Mouse (Mus musculus) heart, postnatal 36 days (tissue): Measurements from ENCODE around the gene Pde10a. TPM values are rescaled to one million over a fixed set of nuclear protein-coding genes. Genes with fewer than 3 reads are reported as not detected.

ENCODE experiments used
- DNase-seq, 2 experiments: peaks; one replicate each; pipeline ENCODE4 v3.0.0; 2021 to 2022
- intact Hi-C: fragments of 180-260 bp; cut with DNase I; formaldehyde crosslinking; loops from one replicate; pipeline ENCODE4 v1.15.1; 2025
- total RNA-seq, 2 experiments: library from RNA; stranded (reverse); gene quantifications; 2 replicates each; pipeline ENCODE4 v1.2.3; 2021

The Pde10a gene
- total RNA-seq, 2 experiments from 2014 or later = 2.7 to 3.5 TPM

GRCm38 (mm10) chr17:8566850-8567249 is 41.7 kb downstream of the Pde10a start, which contains the start of gene Gm17087:
Gene Gm17087 (minus strand): TSS chr17:8566950.
- no peak for DNase-seq
- intact Hi-C loops = no loop called here

- DNase-seq = no peak
- intact Hi-C loops = no loop called here
These were observed 48.5 kb downstream of the Pde10a start for GRCm38 (mm10) chr17:8573542-8574260.

- intact Hi-C loops = no loop called here
- DNase-seq = no peak
These were observed 55.2 kb downstream of the Pde10a start for GRCm38 (mm10) chr17:8580360-8580759.

- intact Hi-C loops = no loop called here
- no peak for DNase-seq
These were observed 56.4 kb downstream of the Pde10a start for GRCm38 (mm10) chr17:8581579-8581978.

GRCm38 (mm10) chr17:8592427-8593277 is 67.5 kb downstream of the Pde10a start:
- DNase-seq = peak; percentile 73
- intact Hi-C loops = loop anchor here (1.0 to 5.0 kb wide), 3 partner anchors 65 to 129 kb away; partner anchors contain the start of gene Pde10a

- intact Hi-C loops = loop anchor here (1.0 kb wide), 1 partner anchor 129 kb away; no protein-coding TSS in a partner anchor
- DNase-seq = peak; percentile 56 to 64
These were observed 72.6 kb downstream of the Pde10a start for GRCm38 (mm10) chr17:8597790-8598189.

GRCm38 (mm10) chr17:8602976-8603375 is 77.8 kb downstream of the Pde10a start:
- intact Hi-C loops = no loop called here

GRCm38 (mm10) chr17:8605921-8606320 is 80.7 kb downstream of the Pde10a start:
- DNase-seq = no peak

More at GRCm38 (mm10) chr17:8602976-8603375, 77.8 kb downstream of the Pde10a start:
- no peak for DNase-seq

GRCm38 (mm10) chr17:8606695-8607094 is 81.5 kb downstream of the Pde10a start:
- no peak for DNase-seq
- intact Hi-C loops = no loop called here

More at GRCm38 (mm10) chr17:8605921-8606320, 80.7 kb downstream of the Pde10a start:
- intact Hi-C loops = no loop called here

GRCm38 (mm10) chr17:8611916-8612315 is 86.7 kb downstream of the Pde10a start:
- no peak for DNase-seq
- intact Hi-C loops = loop anchor here (5.0 kb wide), 1 partner anchor 120 kb away; no protein-coding TSS in a partner anchor

GRCm38 (mm10) chr17:8613882-8614551 is 88.8 kb downstream of the Pde10a start:
- intact Hi-C loops = loop anchor here (1.0 to 5.0 kb wide), 3 partner anchors 118 to 322 kb away; no protein-coding TSS in a partner anchor
- peak; percentile 79 to 85 for DNase-seq

- no peak for DNase-seq
- intact Hi-C loops = no loop called here
These were observed 95.2 kb downstream of the Pde10a start for GRCm38 (mm10) chr17:8620346-8620745.

GRCm38 (mm10) chr17:8621105-8621504 is 95.9 kb downstream of the Pde10a start:
- peak; percentile 11 to 30 for DNase-seq
- intact Hi-C loops = no loop called here

- DNase-seq = no peak
- intact Hi-C loops = no loop called here
These were observed 96.7 kb downstream of the Pde10a start for GRCm38 (mm10) chr17:8621906-8622305.

- intact Hi-C loops = no loop called here
- DNase-seq = no peak
These were observed 101.2 kb downstream of the Pde10a start for GRCm38 (mm10) chr17:8626421-8626820.

GRCm38 (mm10) chr17:8631701-8632100 is 106.5 kb downstream of the Pde10a start:
- no peak for DNase-seq
- intact Hi-C loops = no loop called here

GRCm38 (mm10) chr17:8633596-8633995 is 108.4 kb downstream of the Pde10a start:
- no peak for DNase-seq
- intact Hi-C loops = no loop called here

- DNase-seq = peak in 1 of 2 experiments; percentile 27
- intact Hi-C loops = no loop called here
These were observed 109.3 kb downstream of the Pde10a start for GRCm38 (mm10) chr17:8634476-8634875.

- intact Hi-C loops = no loop called here
- no peak for DNase-seq
These were observed 111.1 kb downstream of the Pde10a start for GRCm38 (mm10) chr17:8636231-8636630.

- intact Hi-C loops = no loop called here
- no peak for DNase-seq
These were observed 111.5 kb downstream of the Pde10a start for GRCm38 (mm10) chr17:8636691-8637090.

GRCm38 (mm10) chr17:8637181-8637580 is 112.0 kb downstream of the Pde10a start:
- no peak for DNase-seq
- intact Hi-C loops = no loop called here
